Mouse (Mus musculus): ENCODE measurements around the gene Rpp21. TPM values are rescaled to one million over a fixed set of nuclear protein-coding genes. Genes with fewer than 3 reads are reported as not detected.

Rpp21 gene
- polyA plus RNA-seq, 1 experiment from 2014 or later: 111 TPM

- Histone ChIP-seq H3K9ac (ENCODE audit: low read length) (peak overlapping the region; percentile 95), H3K4me2 (ENCODE audit: low read length) (peak overlapping the region; percentile 81), H3K36me3 (ENCODE audit: control insufficient read depth, insufficient read depth, low read length) (peaks cover 46% of the 10 kb centered on the region), H3K9me3 (ENCODE audit: control insufficient read depth, low read length) (no peaks in the 10 kb centered on the region), H3K4me1 (ENCODE audit: control insufficient read depth in 2 of 2, insufficient read depth in 2 of 2, low read length in 2 of 2) (peaks cover 8 to 26% of the 10 kb centered on the region in 2 experiments), H3K27me3 (ENCODE audit: control insufficient read depth, insufficient read depth, low read length) (no peaks in the 10 kb centered on the region), H3K27ac (replicated peaks in 1 of 2; ENCODE audit: control insufficient read depth in 1 of 2, insufficient read depth in 1 of 2, low read depth in 2 of 2, low read length in 2 of 2) (peak overlapping the region; percentile 73 to 88), H3K4me3 (ENCODE audit: control insufficient read depth in 1 of 2, insufficient read depth in 1 of 2, low read depth in 1 of 2, low read length in 2 of 2) (peak overlapping the region; percentile 90 to 96)
- under 1% methylated on average over 60 of the region's 84 CpGs for WGBS
- peak; percentile 87 for ATAC-seq (ENCODE audit: insufficient number of reproducible peaks, insufficient read depth, low FRiP score, low read depth)
Measured at GRCm38 (mm10) chr17:36270956-36271585, 13.2 kb upstream of the Rpp21 start.

DNA sequence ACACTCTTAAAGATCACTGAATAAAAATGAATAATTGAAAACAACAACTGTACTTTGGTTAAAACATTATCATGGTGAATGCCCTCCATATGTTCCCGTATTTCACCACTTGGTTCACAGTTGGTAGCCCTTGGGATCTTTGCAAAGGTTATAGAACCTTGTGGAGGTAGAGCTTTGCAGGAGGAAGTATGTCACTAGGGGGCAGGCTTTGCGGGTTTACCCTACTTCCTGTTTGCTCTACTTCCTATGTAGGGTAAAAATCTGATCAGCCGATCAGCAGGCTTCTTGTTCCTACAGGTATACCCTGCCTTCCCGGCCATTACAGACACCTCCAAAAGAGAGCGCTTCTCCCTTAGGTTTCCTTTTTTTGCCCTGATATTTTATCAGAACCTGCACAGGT lies 8.0 kb upstream of the Rpp21 start:
- Histone ChIP-seq H3K4me1 (ENCODE audit: control insufficient read depth in 2 of 2, insufficient read depth in 2 of 2, low read length in 2 of 2) (peaks cover 0 to 5% of the 10 kb centered on the region in 2 experiments; a peak in 3 of 4 replicates), H3K9me3 (ENCODE audit: control insufficient read depth, low read length) (no peaks in the 10 kb centered on the region), H3K36me3 (ENCODE audit: control insufficient read depth, insufficient read depth, low read length) (peaks cover 79% of the 10 kb centered on the region), H3K4me3 (ENCODE audit: control insufficient read depth in 1 of 2, insufficient read depth in 1 of 2, low read depth in 1 of 2, low read length in 2 of 2) (no peak overlapping the region), H3K9ac (ENCODE audit: low read length) (no peak overlapping the region), H3K27me3 (ENCODE audit: control insufficient read depth, insufficient read depth, low read length) (no peaks in the 10 kb centered on the region), H3K4me2 (ENCODE audit: low read length) (no peak overlapping the region), H3K27ac (replicated peaks in 1 of 2; ENCODE audit: control insufficient read depth in 1 of 2, insufficient read depth in 1 of 2, low read depth in 2 of 2, low read length in 2 of 2) (no peak overlapping the region)
- no peak for ATAC-seq (ENCODE audit: insufficient number of reproducible peaks, insufficient read depth, low FRiP score, low read depth)
- WGBS: 84% methylated on average over 5 of the region's 5 CpGs

GRCm38 (mm10) chr17:36264273-36264925 lies 6.5 kb upstream of the Rpp21 start:
- H3K27ac ChIP-seq (replicated peaks in 1 of 2; ENCODE audit: control insufficient read depth in 1 of 2, insufficient read depth in 1 of 2, low read depth in 2 of 2, low read length in 2 of 2): no peak overlapping the region
- ATAC-seq (ENCODE audit: insufficient number of reproducible peaks, insufficient read depth, low FRiP score, low read depth): no peak
- H3K9me3 ChIP-seq (ENCODE audit: control insufficient read depth, low read length): no peaks in the 10 kb centered on the region
- no peaks in the 10 kb centered on the region for H3K4me1 ChIP-seq (ENCODE audit: control insufficient read depth in 2 of 2, insufficient read depth in 2 of 2, low read length in 2 of 2)
- H3K9ac ChIP-seq (ENCODE audit: low read length): no peak overlapping the region
- H3K27me3 ChIP-seq (ENCODE audit: control insufficient read depth, insufficient read depth, low read length): no peaks in the 10 kb centered on the region
- WGBS: 88% methylated on average over 3 of the region's 3 CpGs
- peaks cover 94% of the 10 kb centered on the region for H3K36me3 ChIP-seq (ENCODE audit: control insufficient read depth, insufficient read depth, low read length)
- no peak overlapping the region for H3K4me2 ChIP-seq (ENCODE audit: low read length)
- no peak overlapping the region for H3K4me3 ChIP-seq (ENCODE audit: control insufficient read depth in 1 of 2, insufficient read depth in 1 of 2, low read depth in 1 of 2, low read length in 2 of 2)

- no peak overlapping the region for H3K4me2 ChIP-seq (ENCODE audit: low read length)
- H3K27me3 ChIP-seq (ENCODE audit: control insufficient read depth, insufficient read depth, low read length): no peaks in the 10 kb centered on the region
- WGBS: 90% methylated on average over 9 of the region's 9 CpGs
- ATAC-seq (ENCODE audit: insufficient number of reproducible peaks, insufficient read depth, low FRiP score, low read depth): no peak
- no peaks in the 10 kb centered on the region for H3K9me3 ChIP-seq (ENCODE audit: control insufficient read depth, low read length)
- peaks cover 0 to 5% of the 10 kb centered on the region in 2 experiments; a peak in 2 of 4 replicates for H3K4me1 ChIP-seq (ENCODE audit: control insufficient read depth in 2 of 2, insufficient read depth in 2 of 2, low read length in 2 of 2)
- no peak overlapping the region for H3K27ac ChIP-seq (replicated peaks in 1 of 2; ENCODE audit: control insufficient read depth in 1 of 2, insufficient read depth in 1 of 2, low read depth in 2 of 2, low read length in 2 of 2)
- H3K4me3 ChIP-seq (ENCODE audit: control insufficient read depth in 1 of 2, insufficient read depth in 1 of 2, low read depth in 1 of 2, low read length in 2 of 2): no peak overlapping the region
- no peak overlapping the region for H3K9ac ChIP-seq (ENCODE audit: low read length)
- peaks cover 79% of the 10 kb centered on the region for H3K36me3 ChIP-seq (ENCODE audit: control insufficient read depth, insufficient read depth, low read length)
Measured at GRCm38 (mm10) chr17:36261511-36262166, 3.8 kb upstream of the Rpp21 start.

GRCm38 (mm10) chr17:36257241-36257947 lies 475 bp downstream of the Rpp21 start:
- ATAC-seq (ENCODE audit: insufficient number of reproducible peaks, insufficient read depth, low FRiP score, low read depth): peak; percentile 93
- H3K27me3 ChIP-seq (ENCODE audit: control insufficient read depth, insufficient read depth, low read length): no peaks in the 10 kb centered on the region
- peak overlapping the region; percentile 79 for H3K9ac ChIP-seq (ENCODE audit: low read length)
- peak overlapping the region; percentile 67 to 69; a peak in 3 of 4 replicates for H3K27ac ChIP-seq (replicated peaks in 1 of 2; ENCODE audit: control insufficient read depth in 1 of 2, insufficient read depth in 1 of 2, low read depth in 2 of 2, low read length in 2 of 2)
- WGBS: under 1% methylated on average over 37 of the region's 37 CpGs
- peaks cover 43% of the 10 kb centered on the region for H3K36me3 ChIP-seq (ENCODE audit: control insufficient read depth, insufficient read depth, low read length)
- peaks cover 0 to 7% of the 10 kb centered on the region in 2 experiments; a peak in 2 of 4 replicates for H3K4me1 ChIP-seq (ENCODE audit: control insufficient read depth in 2 of 2, insufficient read depth in 2 of 2, low read length in 2 of 2)
- H3K4me3 ChIP-seq (ENCODE audit: control insufficient read depth in 1 of 2, insufficient read depth in 1 of 2, low read depth in 1 of 2, low read length in 2 of 2): peak overlapping the region; percentile 80 to 93
- H3K9me3 ChIP-seq (ENCODE audit: control insufficient read depth, low read length): no peaks in the 10 kb centered on the region
- H3K4me2 ChIP-seq (ENCODE audit: low read length): peak overlapping the region; percentile 57

- ATAC-seq (ENCODE audit: insufficient number of reproducible peaks, insufficient read depth, low FRiP score, low read depth): no peak
- no peak overlapping the region for H3K4me2 ChIP-seq (ENCODE audit: low read length)
- H3K4me3 ChIP-seq (ENCODE audit: control insufficient read depth in 1 of 2, insufficient read depth in 1 of 2, low read depth in 1 of 2, low read length in 2 of 2): no peak overlapping the region
- H3K36me3 ChIP-seq (ENCODE audit: control insufficient read depth, insufficient read depth, low read length): 0 out of 2 replicates have a peak, but pooled peaks cover 5% of the 10 kb centered on the region
- H3K27me3 ChIP-seq (ENCODE audit: control insufficient read depth, insufficient read depth, low read length): peaks cover 17% of the 10 kb centered on the region
- no peak overlapping the region for H3K9ac ChIP-seq (ENCODE audit: low read length)
- 36% methylated on average over 6 of the region's 6 CpGs for whole genome bisulfite sequencing
- no peak overlapping the region for H3K27ac ChIP-seq (replicated peaks in 1 of 2; ENCODE audit: control insufficient read depth in 1 of 2, insufficient read depth in 1 of 2, low read depth in 2 of 2, low read length in 2 of 2)
- H3K4me1 ChIP-seq (ENCODE audit: control insufficient read depth in 2 of 2, insufficient read depth in 2 of 2, low read length in 2 of 2): peaks cover 3 to 7% of the 10 kb centered on the region in 2 experiments; a peak in 3 of 4 replicates
- H3K9me3 ChIP-seq (ENCODE audit: control insufficient read depth, low read length): no peaks in the 10 kb centered on the region
Measured at GRCm38 (mm10) chr17:36253087-36253600, 4.7 kb downstream of the Rpp21 start.

GRCm38 (mm10) chr17:36252250-36252876 lies 5.5 kb downstream of the Rpp21 start:
- ATAC-seq (ENCODE audit: insufficient number of reproducible peaks, insufficient read depth, low FRiP score, low read depth): no peak
- H3K36me3 ChIP-seq (ENCODE audit: control insufficient read depth, insufficient read depth, low read length): 0 out of 2 replicates have a peak, but pooled peaks cover 5% of the 10 kb centered on the region
- no peaks in the 10 kb centered on the region for H3K9me3 ChIP-seq (ENCODE audit: control insufficient read depth, low read length)
- WGBS: 9% methylated on average over 25 of the region's 25 CpGs
- H3K9ac ChIP-seq (ENCODE audit: low read length): no peak overlapping the region
- peak overlapping the region; percentile 61 for H3K4me2 ChIP-seq (ENCODE audit: low read length)
- peaks cover 21% of the 10 kb centered on the region for H3K27me3 ChIP-seq (ENCODE audit: control insufficient read depth, insufficient read depth, low read length)
- peak overlapping the region; percentile 27 to 31 for H3K4me3 ChIP-seq (ENCODE audit: control insufficient read depth in 1 of 2, insufficient read depth in 1 of 2, low read depth in 1 of 2, low read length in 2 of 2)
- H3K4me1 ChIP-seq (ENCODE audit: control insufficient read depth in 2 of 2, insufficient read depth in 2 of 2, low read length in 2 of 2): peaks cover 3 to 7% of the 10 kb centered on the region in 2 experiments; a peak in 3 of 4 replicates
- no peak overlapping the region for H3K27ac ChIP-seq (replicated peaks in 1 of 2; ENCODE audit: control insufficient read depth in 1 of 2, insufficient read depth in 1 of 2, low read depth in 2 of 2, low read length in 2 of 2)

Measured in heart, embryonic 14.5 days (tissue).